Mouse (Mus musculus) G1E (cell line): Measurements from ENCODE around the gene Rassf5.

ENCODE experiments used
- CTCF ChIP-seq: IDR thresholded peaks from 2 replicates; pipeline ENCODE4 v1.5.1; 2012; ENCODE audit warnings: low read depth, low read length, inconsistent platforms, mixed read lengths
- GATA1 ChIP-seq: IDR thresholded peaks from 2 replicates; pipeline ENCODE4 v1.6.1; 2012; ENCODE audit warnings: borderline replicate concordance, low read length, inconsistent platforms, mixed read lengths
- GATA2 ChIP-seq: IDR thresholded peaks from 2 replicates; pipeline ENCODE4 v1.6.1; 2012; ENCODE audit warnings: low read depth, low read length, inconsistent platforms, borderline replicate concordance
- POLR2AphosphoS5 ChIP-seq: IDR thresholded peaks from 2 replicates; pipeline ENCODE4 v1.6.1; 2012; ENCODE audit warnings: low read depth, low read length, inconsistent platforms; ENCODE audit not compliant: insufficient replicate concordance
- TAL1 ChIP-seq: conservative IDR thresholded peaks from 2 replicates; pipeline ENCODE4 v1.6.1; 2012; ENCODE audit warnings: low read depth, low read length, inconsistent platforms, mixed read lengths

- TF ChIP-seq CTCF: no peak
- no peak for TF ChIP-seq TAL1
- no peak for TF ChIP-seq GATA2
- no peak for TF ChIP-seq GATA1
- TF ChIP-seq POLR2AphosphoS5: no peak
Observed at GRCm38 (mm10) chr1:131184253-131184955, 60.7 kb downstream of the Rassf5 start.
